Mouse (Mus musculus) cerebellum, adult 18-20 months (tissue): ENCODE results near the gene Col4a2.
"Not testable (repeated sequence)": the region's sequence is repeated elsewhere in the genome, so short reads cannot be mapped to it uniquely, and the experiment has no call there.

Experiments used
- DNase-seq, 2 experiments: peaks; one replicate each; pipeline ENCODE4 v3.0.0; 2021

Col4a2 gene

GRCm38 (mm10) chr8:11465619-11466018 is 153.0 kb downstream of the Col4a2 start:
- DNase-seq: no peak

- DNase-seq: not testable (repeated sequence)
Measured at GRCm38 (mm10) chr8:11466528-11466927, 153.9 kb downstream of the Col4a2 start.

GRCm38 (mm10) chr8:11469095-11469494 is 156.5 kb downstream of the Col4a2 start:
- no peak for DNase-seq

GRCm38 (mm10) chr8:11470694-11471093 is 158.1 kb downstream of the Col4a2 start:
- no peak for DNase-seq

- DNase-seq: no peak
Measured at GRCm38 (mm10) chr8:11471309-11471708, 158.7 kb downstream of the Col4a2 start.

- DNase-seq: no peak
Measured at GRCm38 (mm10) chr8:11473072-11473471, 160.5 kb downstream of the Col4a2 start.

GRCm38 (mm10) chr8:11475397-11475796 is 162.8 kb downstream of the Col4a2 start:
- no peak for DNase-seq

- DNase-seq: no peak
Measured at GRCm38 (mm10) chr8:11475876-11476275, 163.3 kb downstream of the Col4a2 start.

GRCm38 (mm10) chr8:11476338-11477177 is 164.0 kb downstream of the Col4a2 start:
- no peak for DNase-seq

GRCm38 (mm10) chr8:11477178-11477553 is 164.6 kb downstream of the Col4a2 start:
- DNase-seq: no peak

GRCm38 (mm10) chr8:11477811-11478761 is 165.5 kb downstream of the Col4a2 start, which contains the start of gene Rab20:
TSS of gene Rab20 (minus strand) at chr8:11478710.
- DNase-seq: peak in 1 of 2 experiments; percentile 22

GRCm38 (mm10) chr8:11478807-11479527 is 166.4 kb downstream of the Col4a2 start:
- DNase-seq: no peak

GRCm38 (mm10) chr8:11479591-11479990 is 167.0 kb downstream of the Col4a2 start:
- no peak for DNase-seq

GRCm38 (mm10) chr8:11481876-11482275 is 169.3 kb downstream of the Col4a2 start:
- no peak for DNase-seq

- no peak for DNase-seq
Measured at GRCm38 (mm10) chr8:11482537-11482936, 169.9 kb downstream of the Col4a2 start.

GRCm38 (mm10) chr8:11486142-11486541 is 173.5 kb downstream of the Col4a2 start:
- DNase-seq: peak; percentile 59 to 76

GRCm38 (mm10) chr8:11487229-11487628 is 174.6 kb downstream of the Col4a2 start:
- no peak for DNase-seq

GRCm38 (mm10) chr8:11492340-11492739 is 179.7 kb downstream of the Col4a2 start:
- DNase-seq: not testable (repeated sequence)

- DNase-seq: peak; percentile 92 to 94
Measured at GRCm38 (mm10) chr8:11497017-11497990, 184.7 kb downstream of the Col4a2 start, which contains the start of gene Naxd. TSS of gene Naxd (plus strand) at chr8:11497506.

- DNase-seq: no peak
Measured at GRCm38 (mm10) chr8:11498281-11498680, 185.7 kb downstream of the Col4a2 start.
